Mouse (Mus musculus): ENCODE measurements at regions not wholly inside any gene's neighbourhood (a gene's known extent, or its start where the extent isn't known, plus 50 kb on each side); places are given as distances from the start of the nearest gene placed in this dataset.

- no peak for DNase-seq (ENCODE audit: low read depth)
Measured at GRCm38 (mm10) chr11:63754826-63755225, 167.3 kb downstream of the Hs3st3b1 start.

DNA sequence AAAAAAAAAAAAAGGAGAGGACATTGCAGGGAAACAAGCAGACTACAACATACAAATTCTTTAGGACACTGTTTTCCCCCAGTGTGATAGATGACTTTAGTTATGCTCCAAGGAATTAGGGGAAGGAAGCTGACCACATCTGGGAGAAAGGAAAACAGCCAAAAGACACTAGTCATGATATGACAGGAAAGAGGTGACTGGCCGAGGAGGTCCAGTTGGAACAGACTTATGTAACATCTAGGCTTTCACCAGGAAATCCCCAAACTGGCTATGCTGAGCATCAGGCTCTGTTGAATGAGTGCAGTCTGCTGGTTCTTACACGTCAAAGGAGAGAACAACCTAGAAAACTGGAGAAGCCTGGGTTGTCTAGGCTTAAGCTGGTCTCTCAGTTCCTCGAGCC, 163.8 kb downstream of the Hs3st3b1 start:
- DNase-seq (ENCODE audit: low read depth) = no peak

DNA sequence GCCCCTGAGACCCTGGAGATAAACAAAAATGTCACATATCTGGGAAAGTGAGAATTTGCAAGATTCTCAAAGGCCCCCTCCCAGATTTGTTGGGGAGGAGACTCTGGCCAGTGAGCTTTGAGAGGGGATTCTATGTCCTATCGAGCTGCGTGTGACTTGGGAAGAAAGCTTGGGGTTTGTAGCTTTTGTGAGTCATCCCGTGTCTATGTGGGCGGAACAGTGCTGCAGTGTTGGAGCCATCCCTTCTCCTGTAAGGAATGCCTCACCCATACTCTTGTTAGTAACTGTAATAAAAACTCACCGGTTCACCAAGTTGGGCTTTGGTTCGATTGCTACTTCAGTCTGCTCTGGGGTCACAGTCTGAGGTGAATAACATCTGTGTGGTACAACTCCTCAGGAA, 160.5 kb downstream of the Hs3st3b1 start:
- DNase-seq (ENCODE audit: low read depth) = no peak

GRCm38 (mm10) chr11:63767631-63768250, 154.3 kb downstream of the Hs3st3b1 start:
- DNase-seq (ENCODE audit: low read depth) = no peak

DNA sequence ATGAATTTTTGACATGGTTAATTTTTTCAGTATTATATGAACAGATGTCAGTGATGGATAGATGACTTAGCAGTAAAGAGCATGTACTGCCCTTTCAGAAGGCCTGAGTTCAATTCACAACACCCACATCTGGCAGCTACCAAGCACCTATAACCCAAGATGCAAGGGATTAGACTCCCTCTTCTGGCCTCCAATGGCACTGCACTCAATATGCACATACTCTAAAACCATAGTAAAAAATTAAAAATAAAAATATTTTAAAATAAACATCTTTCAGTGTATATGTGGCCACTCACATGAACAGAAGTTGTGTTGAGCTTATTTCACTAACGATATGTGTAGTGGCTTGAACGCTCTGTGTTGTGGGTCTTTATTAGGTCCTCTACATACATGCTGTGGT, 152.4 kb downstream of the Hs3st3b1 start:
- DNase-seq (ENCODE audit: low read depth) = no peak

- no peak for DNase-seq (ENCODE audit: low read depth)
Measured at GRCm38 (mm10) chr11:63775382-63775781, 146.7 kb downstream of the Hs3st3b1 start.

DNA sequence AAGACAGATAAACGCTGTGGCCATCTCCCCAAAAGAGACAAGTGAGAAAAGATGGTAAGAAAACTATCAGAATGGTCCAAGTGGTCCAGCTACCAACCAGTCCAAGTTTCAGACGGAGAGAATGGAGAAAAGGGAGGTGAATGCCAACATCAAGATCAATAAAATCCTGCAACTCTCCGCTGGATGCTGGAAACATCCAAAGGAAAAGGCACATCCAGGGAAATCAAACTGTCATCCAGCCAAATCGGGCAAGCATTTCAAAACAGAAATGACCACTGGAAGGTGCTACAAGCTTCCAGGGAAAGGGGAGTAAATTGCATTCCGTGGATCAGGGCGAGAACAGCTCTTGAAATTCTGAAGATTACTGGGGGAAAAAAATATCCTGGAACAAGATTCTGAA, 142.7 kb downstream of the Hs3st3b1 start:
- DNase-seq (ENCODE audit: low read depth) = no peak

DNA sequence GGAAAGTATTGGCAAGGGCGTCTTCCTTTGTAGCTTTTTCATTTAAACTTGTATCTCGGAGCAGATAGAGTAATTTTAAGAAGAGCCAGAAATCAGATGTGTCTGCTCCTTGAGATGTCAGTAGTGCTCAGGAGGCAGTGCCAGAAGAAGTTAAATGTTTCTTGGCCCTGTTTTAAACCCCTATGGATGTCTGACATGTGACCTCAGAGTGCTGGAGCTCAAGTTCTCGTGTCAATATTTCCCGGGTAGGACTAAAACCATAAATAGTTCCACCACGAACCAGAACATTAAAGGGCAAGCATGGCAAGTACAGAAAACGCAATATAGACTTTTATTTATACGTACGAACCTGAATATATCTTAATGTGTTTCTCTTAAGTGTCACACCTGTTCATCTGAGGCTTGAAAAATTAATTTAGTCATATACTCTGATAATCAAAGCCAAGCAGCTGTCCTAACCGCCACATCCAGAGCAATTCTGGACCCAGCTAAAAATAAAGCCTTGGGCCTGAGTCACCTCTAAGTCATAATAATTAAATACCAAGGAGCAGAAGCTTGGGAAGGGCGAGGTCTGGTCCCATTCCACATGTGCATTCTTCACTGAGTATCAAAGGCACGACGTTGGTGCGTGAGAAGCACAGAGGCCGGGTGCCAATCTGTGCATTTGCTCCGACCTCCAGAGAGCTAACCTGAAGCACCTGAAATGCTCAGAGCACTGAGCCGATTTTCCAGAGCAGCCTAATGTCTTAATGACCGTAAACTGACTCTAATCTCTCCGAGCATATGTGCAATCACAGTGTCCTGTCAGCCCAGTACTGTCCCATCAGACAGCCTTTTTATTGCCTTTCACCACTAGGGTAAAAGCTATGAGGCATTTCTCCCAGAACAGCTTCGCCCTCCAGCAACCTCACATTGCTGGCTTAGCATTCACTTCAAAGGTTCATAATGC, 139.8 kb downstream of the Hs3st3b1 start:
- DNase-seq (ENCODE audit: low read depth) = peak; percentile 16

GRCm38 (mm10) chr11:63785281-63785886, 136.7 kb downstream of the Hs3st3b1 start:
- DNase-seq (ENCODE audit: low read depth) = no peak

- no peak for DNase-seq (ENCODE audit: low read depth)
Measured at GRCm38 (mm10) chr11:63785965-63786364, 136.1 kb downstream of the Hs3st3b1 start.

DNA sequence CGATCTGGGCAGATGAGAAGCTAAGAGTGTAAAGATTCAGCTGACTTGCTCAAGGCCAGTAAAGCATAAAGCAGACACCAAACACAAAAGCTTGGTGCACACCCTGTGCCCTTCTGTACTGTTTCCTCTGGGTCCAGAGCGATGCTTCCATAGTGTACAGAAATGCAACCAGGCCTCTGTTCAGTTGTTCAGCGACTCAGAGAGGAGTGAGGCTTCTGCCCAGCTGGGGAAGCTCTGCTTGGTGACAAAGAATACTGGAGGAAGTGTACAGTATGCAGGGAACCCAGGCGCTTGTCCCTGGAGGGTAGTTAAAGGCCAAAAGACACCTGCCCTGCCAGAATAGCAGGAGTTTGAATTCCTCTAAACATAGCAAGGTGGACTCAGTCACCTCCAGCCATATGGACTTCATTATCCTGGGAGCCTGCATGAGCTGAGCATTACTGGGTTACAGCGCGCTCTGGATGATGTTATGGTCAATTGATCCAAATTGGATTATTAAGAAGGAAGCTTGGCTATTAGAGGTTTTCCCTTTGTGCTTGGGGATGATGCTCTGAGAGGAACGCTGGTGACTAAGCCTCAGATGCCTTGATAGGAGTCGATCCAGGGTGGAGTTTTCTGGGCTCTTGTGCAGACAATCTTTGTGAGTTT, 132.5 kb downstream of the Hs3st3b1 start:
- DNase-seq (ENCODE audit: low read depth) = no peak

- no peak for DNase-seq (ENCODE audit: low read depth)
Measured at GRCm38 (mm10) chr11:63791004-63791862, 130.9 kb downstream of the Hs3st3b1 start.

- no peak for DNase-seq (ENCODE audit: low read depth)
Measured at GRCm38 (mm10) chr11:63793732-63794503, 128.2 kb downstream of the Hs3st3b1 start.

GRCm38 (mm10) chr11:63812146-63812545, 109.9 kb downstream of the Hs3st3b1 start:
- no peak for DNase-seq (ENCODE audit: low read depth)

DNA sequence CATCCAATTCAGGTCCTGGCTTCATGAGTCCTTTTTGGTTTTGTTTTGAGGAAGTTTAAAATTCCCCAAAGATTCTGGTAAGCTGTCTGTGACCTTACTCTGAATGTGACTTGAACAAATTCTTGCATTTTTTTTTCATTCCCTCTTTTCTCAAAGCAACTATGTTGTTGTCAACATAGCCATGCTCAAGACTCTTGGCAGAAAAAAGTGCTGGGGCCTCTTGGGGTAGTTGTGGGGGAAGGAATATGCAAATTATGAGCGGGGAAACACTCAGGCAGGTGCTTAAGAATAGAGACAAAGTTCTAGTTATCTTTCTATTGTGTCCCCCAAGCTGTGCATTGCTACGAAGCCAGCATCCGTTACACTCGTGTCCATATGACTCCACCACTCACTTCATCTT, 99.2 kb downstream of the Hs3st3b1 start:
- DNase-seq (ENCODE audit: low read depth) = no peak

GRCm38 (mm10) chr11:63827271-63827762, 94.8 kb downstream of the Hs3st3b1 start:
- no peak for DNase-seq (ENCODE audit: low read depth)

GRCm38 (mm10) chr11:63833480-63833879, 88.6 kb downstream of the Hs3st3b1 start:
- DNase-seq (ENCODE audit: low read depth) = no peak

DNA sequence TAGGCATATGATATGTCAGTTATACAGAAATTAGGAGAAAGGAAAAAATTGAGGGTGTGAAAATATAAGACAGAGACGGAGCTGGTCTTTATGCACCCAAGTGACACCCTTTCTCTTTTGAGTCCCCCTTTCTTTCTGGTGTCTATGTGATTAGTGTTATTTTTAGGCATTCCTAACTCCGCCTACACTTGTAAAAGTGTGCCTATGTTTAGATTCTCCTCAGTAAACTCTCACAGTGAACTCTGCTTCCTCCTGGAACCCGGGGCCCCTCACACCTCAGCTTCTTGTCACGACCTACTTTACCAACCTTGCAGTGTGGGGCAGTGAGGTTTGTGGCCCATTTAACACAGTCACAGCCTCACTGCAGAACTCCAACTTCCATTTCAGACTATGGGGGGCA, 88.0 kb downstream of the Hs3st3b1 start:
- no peak for DNase-seq (ENCODE audit: low read depth)

DNA sequence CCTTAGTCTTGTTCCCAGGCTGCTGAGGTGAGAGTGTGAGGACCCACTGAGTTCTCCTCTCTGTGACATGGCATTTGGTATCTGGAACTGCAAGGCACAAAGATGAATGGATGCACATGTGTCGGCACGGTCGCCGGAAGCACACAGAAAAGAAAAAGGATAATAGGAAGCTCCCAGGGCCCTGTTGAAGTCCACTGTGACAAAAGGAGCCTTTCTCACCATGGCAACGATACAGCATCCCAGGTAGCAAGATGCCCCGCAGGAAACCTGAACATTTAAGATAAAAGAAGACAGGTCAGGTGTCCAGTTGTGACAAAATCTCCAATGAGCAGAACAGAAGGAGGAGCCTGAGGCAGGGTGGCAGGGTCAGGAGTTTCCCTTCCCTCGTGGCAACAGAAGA, 87.5 kb downstream of the Hs3st3b1 start:
- DNase-seq (ENCODE audit: low read depth) = no peak

Data from gonadal fat pad, adult 2 months (tissue).